ENCODE assay signal across 17 mouse cellular contexts in genomic region chr19:58044816-58045215, GRCm38 (mm10).
"Had no signal": no experiment of that assay in that cellular context is flagged by ENCODE, and none has a peak within 500 bp of the region (broad histone marks: within the 10 kb centered on the region; RNA-seq: fewer than 3 reads in every experiment).

No protein-coding gene starts in this region.

- DNase-seq: lung, adult 2 months; lung, postnatal 14 days; lung, postnatal 36 days; right cerebral cortex, postnatal 14 days; thymus, adult 2 months; thymus, postnatal 25 days; thymus, postnatal 4 days had no signal

- ATAC-seq: lung, postnatal 0 days; midbrain, embryonic 13.5 days; midbrain, embryonic 15.5 days had no signal

- H3K9ac ChIP-seq: lung, embryonic 15.5 days; midbrain, embryonic 13.5 days; midbrain, embryonic 15.5 days; neural tube, embryonic 12.5 days; stomach, embryonic 15.5 days had no signal

- H3K27me3 ChIP-seq: lung, embryonic 15.5 days; megakaryocyte, embryonic 14.5 days; midbrain, embryonic 13.5 days; midbrain, embryonic 15.5 days; stomach, embryonic 15.5 days had no signal

- H3K4me1 ChIP-seq: megakaryocyte, embryonic 14.5 days; midbrain, embryonic 15.5 days; neural tube, embryonic 12.5 days; stomach, embryonic 15.5 days had no signal

- H3K4me2 ChIP-seq: lung, embryonic 15.5 days; midbrain, embryonic 11.5 days; midbrain, embryonic 13.5 days; midbrain, embryonic 15.5 days; neural tube, embryonic 12.5 days; stomach, embryonic 15.5 days had no signal

- H3K9me3 ChIP-seq: lung, embryonic 15.5 days; midbrain, embryonic 13.5 days; midbrain, embryonic 15.5 days; neural tube, embryonic 12.5 days; stomach, embryonic 15.5 days had no signal

- H3K4me3 ChIP-seq: lung, embryonic 15.5 days; megakaryocyte, embryonic 14.5 days; midbrain, embryonic 13.5 days; midbrain, embryonic 15.5 days; neural tube, embryonic 12.5 days; stomach, embryonic 15.5 days had no signal

- H3K36me3 ChIP-seq: lung, embryonic 15.5 days; midbrain, embryonic 15.5 days; neural tube, embryonic 12.5 days; stomach, embryonic 15.5 days had no signal

- H3K27ac ChIP-seq: lung, embryonic 15.5 days; macrophage; midbrain, embryonic 13.5 days; midbrain, embryonic 15.5 days; neural tube, embryonic 12.5 days; stomach, embryonic 15.5 days; stomach, postnatal 0 days had no signal
